Mouse (Mus musculus) kidney, adult 10 weeks (tissue): Measurements from ENCODE around the gene Usp47. TPM values are rescaled to one million over a fixed set of nuclear protein-coding genes. Genes with fewer than 3 reads are reported as not detected.

ENCODE experiments used
- polyA plus RNA-seq: library from polyadenylated mRNA; stranded (reverse); fragments of 350-450 nt; fragmentation: Illumina TruSeq; extraction: RNeasy Lipid Tissue Mini Kit (QIAGEN cat#74804); gene quantifications from one replicate; pipeline ENCODE4 v1.2.3, GENCODE M21; 2014; ENCODE audit warnings: low read depth, low replicate concordance

Usp47 gene
- 113 TPM for polyA plus RNA-seq

GRCm38 (mm10) chr7:112023150-112023600 lies at the start of gene Usp47:
Gene Usp47, plus strand, starts transcription at chr7:112023504.

DNA sequence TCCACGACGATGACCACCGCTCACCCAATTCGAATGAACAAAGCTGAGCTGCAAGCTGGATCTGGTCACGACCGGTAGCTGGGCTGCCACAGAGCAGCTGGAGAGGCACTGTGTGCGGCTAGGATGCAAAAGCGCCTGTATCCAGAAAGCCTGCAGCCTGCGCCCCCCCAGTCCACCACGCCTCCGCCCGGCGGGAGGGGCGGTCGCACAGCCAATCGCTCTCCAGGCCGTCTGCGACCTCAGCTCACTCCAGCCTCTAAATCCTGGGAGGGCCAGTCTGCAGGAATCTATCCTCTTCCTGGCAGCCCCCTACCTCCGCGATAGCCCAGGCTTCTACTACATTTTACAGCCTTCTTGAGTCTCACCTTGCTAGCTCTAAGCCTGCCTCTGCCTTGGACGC lies 135.6 kb downstream of the Usp47 start, which contains the start of gene Dkk3:
Gene Dkk3 (minus strand): TSS at position 116 of the 400 bp plus-strand sequence.

Other genes with a start within 250 kb of the Usp47 start
- gene Galnt18, start 243.5 kb upstream of the Usp47 start, polyA plus RNA-seq: 3.7 TPM
- 18.1 TPM for gene Dkk3, start 135.6 kb downstream of the Usp47 start, polyA plus RNA-seq
- 4.0 TPM for gene Mical2, start 202.4 kb downstream of the Usp47 start, polyA plus RNA-seq